Mouse (Mus musculus): ENCODE data around the gene Slc35f3. TPM values are rescaled to one million over a fixed set of nuclear protein-coding genes. Genes with fewer than 3 reads are reported as not detected.

Slc35f3 gene
- polyA plus RNA-seq, 1 experiment from 2014 or later = not detected

Other genes starting within 250 kb of the Slc35f3 start
- gene Coa6, start 124.0 kb downstream of the Slc35f3 start, polyA plus RNA-seq (2015; fragmentation: Nextera tagmentation; extraction: Ambion mirVana) = 28.5 and 34.6 TPM in 2 replicates
- gene Tarbp1, start 176.5 kb downstream of the Slc35f3 start, polyA plus RNA-seq (2015; fragmentation: Nextera tagmentation; extraction: Ambion mirVana) = 1.2 and 1.3 TPM in 2 replicates

Data from liver, embryonic 15.5 days (tissue).